Mouse (Mus musculus) kidney, embryonic 16.5 days (tissue): ENCODE data around the gene Tor1aip1. TPM values are rescaled to one million over a fixed set of nuclear protein-coding genes. Genes with fewer than 3 reads are reported as not detected.
"Not testable (repeated sequence)": the region's sequence is repeated elsewhere in the genome, so short reads cannot be mapped to it uniquely, and the experiment has no call there.

ENCODE experiments used
- ATAC-seq: fragments of 200-750 bp; cut with Nextera tagmentation; 2 replicates; pipeline ENCODE4 v1.8.0; 2017; ENCODE audit warnings: moderate TSS enrichment; ENCODE audit not compliant: low FRiP score, low TSS enrichment
- H3K27ac ChIP-seq: fragments of 300-500 bp; sonication (generic); 2 replicates; pipeline ENCODE4 v1.5.1; 2014; ENCODE audit warnings: low read length
- H3K27me3 ChIP-seq: fragments of 300-500 bp; sonication (generic); 2 replicates; pipeline ENCODE4 v1.6.1; 2014; ENCODE audit warnings: low read length, control low read depth, mixed read lengths; ENCODE audit not compliant: insufficient read depth
- H3K36me3 ChIP-seq: fragments of 300-500 bp; sonication (generic); 2 replicates; pipeline ENCODE4 v1.6.1; 2014; ENCODE audit warnings: low read length, control low read depth, mixed read lengths; ENCODE audit not compliant: insufficient read depth
- H3K4me1 ChIP-seq: fragments of 300-500 bp; sonication (generic); 2 replicates; pipeline ENCODE4 v1.6.1; 2014; ENCODE audit warnings: low read length, control low read depth, mixed read lengths; ENCODE audit not compliant: insufficient read depth
- H3K4me2 ChIP-seq: fragments of 300-500 bp; sonication (generic); replicated peaks from 2 replicates; pipeline ENCODE4 v1.6.1; 2014; ENCODE audit warnings: low read depth, low read length
- H3K4me3 ChIP-seq: fragments of 300-500 bp; sonication (generic); 2 replicates; pipeline ENCODE4 v1.5.1; 2014; ENCODE audit warnings: mild to moderate bottlenecking, low read length
- H3K9ac ChIP-seq: fragments of 300-500 bp; sonication (generic); replicated peaks from 2 replicates; pipeline ENCODE4 v1.6.1; 2014; ENCODE audit warnings: low read length
- H3K9me3 ChIP-seq: fragments of 300-500 bp; sonication (generic); 2 replicates; pipeline ENCODE4 v1.6.1; 2016; ENCODE audit warnings: low read length, control low read depth
- WGBS: fragments of 180-500 bp; shearing (Covaris S2); extraction: QIAGEN DNeasy Blood & Tissue Kit; methylation state at CpG from one replicate; pipeline ENCODE4 v1.1.7; 2014; 5-methylcytosine and 5-hydroxymethylcytosine counted together
- polyA plus RNA-seq: library from polyadenylated mRNA; unstranded; fragments of >200 nt; fragmentation: Nextera tagmentation; extraction: Ambion mirVana; gene quantifications from 2 replicates; pipeline ENCODE4 v1.2.1, GENCODE M21; 2015

Gene Tor1aip1
- polyA plus RNA-seq, 1 experiment from 2014 or later, result 33.7 TPM

- no peak overlapping the region for H3K4me2 ChIP-seq
- WGBS, result 94% methylated on average over 2 of the region's 2 CpGs
- no peak overlapping the region for H3K4me3 ChIP-seq
- H3K36me3 ChIP-seq, result peaks cover 19% of the 10 kb centered on the region
- H3K9ac ChIP-seq, result no peak overlapping the region
- H3K27ac ChIP-seq, result no peak overlapping the region
- no peaks in the 10 kb centered on the region for H3K9me3 ChIP-seq
- no peak for ATAC-seq
- H3K4me1 ChIP-seq, result no peaks in the 10 kb centered on the region
- H3K27me3 ChIP-seq, result no peaks in the 10 kb centered on the region
Observed at GRCm38 (mm10) chr1:156058207-156058606, 21.9 kb upstream of the Tor1aip1 start.

GRCm38 (mm10) chr1:156046688-156047087 lies 10.4 kb upstream of the Tor1aip1 start:
- no peak overlapping the region for H3K4me3 ChIP-seq
- H3K27ac ChIP-seq, result no peak overlapping the region
- H3K4me2 ChIP-seq, result no peak overlapping the region
- H3K36me3 ChIP-seq, result peaks cover 27% of the 10 kb centered on the region; the same call in 1 of the 2 replicates
- no peak overlapping the region for H3K9ac ChIP-seq
- no peak for ATAC-seq
- peaks cover 33% of the 10 kb centered on the region for H3K4me1 ChIP-seq
- no peaks in the 10 kb centered on the region for H3K9me3 ChIP-seq
- H3K27me3 ChIP-seq, result no peaks in the 10 kb centered on the region
- 61% methylated on average over 3 of the region's 3 CpGs for WGBS

GRCm38 (mm10) chr1:156044211-156044611 lies 7.9 kb upstream of the Tor1aip1 start:
- 36% methylated on average over 5 of the region's 5 CpGs for WGBS
- ATAC-seq, result no peak
- H3K4me2 ChIP-seq, result no peak overlapping the region
- H3K4me3 ChIP-seq, result no peak overlapping the region
- H3K9me3 ChIP-seq, result no peaks in the 10 kb centered on the region
- H3K36me3 ChIP-seq, result peaks cover 17% of the 10 kb centered on the region; the same call in 1 of the 2 replicates
- no peak overlapping the region for H3K9ac ChIP-seq
- H3K27ac ChIP-seq, result no peak overlapping the region
- no peaks in the 10 kb centered on the region for H3K27me3 ChIP-seq
- H3K4me1 ChIP-seq, result peaks cover 40% of the 10 kb centered on the region

GRCm38 (mm10) chr1:156043027-156043426 lies 6.7 kb upstream of the Tor1aip1 start:
- H3K36me3 ChIP-seq, result peaks cover 13% of the 10 kb centered on the region; the same call in 1 of the 2 replicates
- ATAC-seq, result no peak
- 24% methylated on average over 4 of the region's 4 CpGs for WGBS
- peaks cover 40% of the 10 kb centered on the region for H3K4me1 ChIP-seq
- no peaks in the 10 kb centered on the region for H3K9me3 ChIP-seq
- H3K4me3 ChIP-seq, result no peak overlapping the region
- no peak overlapping the region for H3K9ac ChIP-seq
- H3K27ac ChIP-seq, result no peak overlapping the region
- H3K27me3 ChIP-seq, result no peaks in the 10 kb centered on the region
- H3K4me2 ChIP-seq, result no peak overlapping the region

GRCm38 (mm10) chr1:156042481-156042880 lies 6.2 kb upstream of the Tor1aip1 start:
- no peak overlapping the region for H3K9ac ChIP-seq
- H3K4me2 ChIP-seq, result peak overlapping the region; percentile 84
- no peak for ATAC-seq
- H3K36me3 ChIP-seq, result peaks cover 9% of the 10 kb centered on the region; the same call in 1 of the 2 replicates
- H3K27ac ChIP-seq, result 0 out of 2 replicates have a peak overlapping the region, but pooled peaks have one; percentile 3
- no peaks in the 10 kb centered on the region for H3K9me3 ChIP-seq
- H3K4me1 ChIP-seq, result peaks cover 40% of the 10 kb centered on the region
- WGBS, result 89% methylated on average over 5 of the region's 5 CpGs
- H3K4me3 ChIP-seq, result peak overlapping the region; percentile 53; the same call in 1 of the 2 replicates
- no peaks in the 10 kb centered on the region for H3K27me3 ChIP-seq

- peak overlapping the region; percentile 84 for H3K4me2 ChIP-seq
- peak overlapping the region; percentile 53 for H3K4me3 ChIP-seq
- peak overlapping the region; percentile 67 for H3K9ac ChIP-seq
- no peaks in the 10 kb centered on the region for H3K9me3 ChIP-seq
- H3K27me3 ChIP-seq, result no peaks in the 10 kb centered on the region
- ATAC-seq, result no peak
- H3K27ac ChIP-seq, result no peak overlapping the region
- 26% methylated on average over 7 of the region's 7 CpGs for WGBS
- peaks cover 44% of the 10 kb centered on the region for H3K4me1 ChIP-seq
- H3K36me3 ChIP-seq, result peaks cover 5% of the 10 kb centered on the region; the same call in 1 of the 2 replicates
Observed at GRCm38 (mm10) chr1:156041451-156042241, 5.4 kb upstream of the Tor1aip1 start.

- Histone ChIP-seq H3K9me3 (no peaks in the 10 kb centered on the region), H3K4me2 (peak overlapping the region; percentile 84), H3K4me1 (peaks cover 40% of the 10 kb centered on the region), H3K27me3 (no peaks in the 10 kb centered on the region), H3K36me3 (peaks cover 5% of the 10 kb centered on the region; the same call in 1 of the 2 replicates), H3K4me3 (peak overlapping the region; percentile 81), H3K27ac (peak overlapping the region; percentile 72), H3K9ac (peak overlapping the region; percentile 76)
- ATAC-seq, result peak; percentile 85
- 2% methylated on average over 22 of the region's 22 CpGs for WGBS
Observed at GRCm38 (mm10) chr1:156040731-156041401, 4.6 kb upstream of the Tor1aip1 start.

GRCm38 (mm10) chr1:156039989-156040388 lies 3.7 kb upstream of the Tor1aip1 start:
- not testable (repeated sequence) for H3K36me3 ChIP-seq, H3K4me2 ChIP-seq, ATAC-seq, H3K27ac ChIP-seq, H3K27me3 ChIP-seq, H3K9ac ChIP-seq, H3K9me3 ChIP-seq, H3K4me3 ChIP-seq
- H3K4me1 ChIP-seq, result peaks cover 38% of the 10 kb centered on the region
- WGBS, result 73% methylated on average over 7 of the region's 7 CpGs

GRCm38 (mm10) chr1:156037144-156037583 lies 884 bp upstream of the Tor1aip1 start:
- ATAC-seq, result no peak
- Histone ChIP-seq H3K27me3 (no peaks in the 10 kb centered on the region), H3K27ac (peak overlapping the region; percentile 38; the same call in 1 of the 2 replicates), H3K4me1 (peaks cover 24% of the 10 kb centered on the region), H3K9ac (peak overlapping the region; percentile 54), H3K4me3 (peak overlapping the region; percentile 16; the same call in 1 of the 2 replicates), H3K4me2 (peak overlapping the region; percentile 39), H3K36me3 (peaks cover 18% of the 10 kb centered on the region; the same call in 1 of the 2 replicates), H3K9me3 (no peaks in the 10 kb centered on the region)
- WGBS, result 49% methylated on average over 5 of the region's 5 CpGs
